Mouse (Mus musculus): ENCODE data around the gene Gm17606.

The Gm17606 gene

GRCm38 (mm10) chr14:54660009-54660408 lies 19.3 kb downstream of the Gm17606 start:
- no peak for DNase-seq (ENCODE audit: low spot score)

- no peak for DNase-seq (ENCODE audit: low spot score)
These were observed 23.9 kb downstream of the Gm17606 start for GRCm38 (mm10) chr14:54664477-54665222.

GRCm38 (mm10) chr14:54669381-54669780 lies 28.6 kb downstream of the Gm17606 start:
- peak; percentile 65 for DNase-seq (ENCODE audit: low spot score)

- DNase-seq (ENCODE audit: low spot score) = no peak
These were observed 33.6 kb downstream of the Gm17606 start for GRCm38 (mm10) chr14:54674317-54674716.

- no peak for DNase-seq (ENCODE audit: low spot score)
These were observed 35.5 kb downstream of the Gm17606 start for GRCm38 (mm10) chr14:54676290-54676689.

- DNase-seq (ENCODE audit: low spot score) = no peak
These were observed 38.0 kb downstream of the Gm17606 start for GRCm38 (mm10) chr14:54678657-54679304.

- DNase-seq (ENCODE audit: low spot score) = no peak
These were observed 41.6 kb downstream of the Gm17606 start for GRCm38 (mm10) chr14:54682396-54682795.

- no peak for DNase-seq (ENCODE audit: low spot score)
These were observed 44.7 kb downstream of the Gm17606 start for GRCm38 (mm10) chr14:54685471-54685870.

GRCm38 (mm10) chr14:54686063-54686521 lies 45.3 kb downstream of the Gm17606 start, which contains the start of gene 1700123O20Rik:
Gene 1700123O20Rik, plus strand, starts transcription at chr14:54686216.
- peak; percentile 91 for DNase-seq (ENCODE audit: low spot score)

GRCm38 (mm10) chr14:54686522-54687143 lies 45.9 kb downstream of the Gm17606 start, which contains the start of gene Acin1:
Gene Acin1, minus strand, starts transcription at chr14:54686931.
- DNase-seq (ENCODE audit: low spot score) = peak; percentile 99

- no peak for DNase-seq (ENCODE audit: low spot score)
These were observed 46.5 kb downstream of the Gm17606 start for GRCm38 (mm10) chr14:54687251-54687650.

GRCm38 (mm10) chr14:54695042-54695441 lies 54.3 kb downstream of the Gm17606 start:
- DNase-seq (ENCODE audit: low spot score) = no peak

- DNase-seq (ENCODE audit: low spot score) = no peak
These were observed 56.0 kb downstream of the Gm17606 start for GRCm38 (mm10) chr14:54696752-54697151.
